Mouse (Mus musculus) limb, embryonic 11.5 days (tissue): Measurements from ENCODE around the gene Spryd3. TPM values are rescaled to one million over a fixed set of nuclear protein-coding genes. Genes with fewer than 3 reads are reported as not detected.
A peak's percentile ranks its signal among the peaks of the same experiment; 100 is the strongest.

Source experiments
- ATAC-seq: fragments of 200-750 bp; cut with Nextera tagmentation; 2 replicates; pipeline ENCODE4 v1.8.0; 2017; ENCODE audit warnings: low read depth; ENCODE audit not compliant: insufficient number of reproducible peaks, low FRiP score, low TSS enrichment
- DNase-seq: peaks from one replicate; pipeline ENCODE4 v3.0.0-alpha.2; 2015; ENCODE audit warnings: low spot score
- H3K27ac ChIP-seq: fragments of 300-500 bp; sonication (generic); replicated peaks from 2 replicates; pipeline ENCODE4 v1.5.1; 2014; ENCODE audit warnings: low read depth, mild to moderate bottlenecking, low read length
- H3K27me3 ChIP-seq: fragments of 300-500 bp; sonication (generic); 2 replicates; pipeline ENCODE4 v1.6.1; 2014; ENCODE audit warnings: mild to moderate bottlenecking, low read length, mixed read lengths; ENCODE audit not compliant: control insufficient read depth, insufficient read depth
- H3K36me3 ChIP-seq: fragments of 300-500 bp; sonication (generic); 2 replicates; pipeline ENCODE4 v1.6.1; 2014; ENCODE audit warnings: mild to moderate bottlenecking, low read length, moderate library complexity, mixed read lengths; ENCODE audit not compliant: control insufficient read depth, insufficient read depth
- H3K4me1 ChIP-seq: fragments of 300-500 bp; sonication (generic); 2 replicates; pipeline ENCODE4 v1.6.1; 2014; ENCODE audit warnings: low read length, mixed read lengths; ENCODE audit not compliant: control insufficient read depth, insufficient read depth
- H3K4me2 ChIP-seq: fragments of 300-500 bp; sonication (generic); 2 replicates; pipeline ENCODE4 v1.6.1; 2014; ENCODE audit warnings: low read depth, mild to moderate bottlenecking, moderate library complexity; ENCODE audit not compliant: severe bottlenecking
- H3K4me3 ChIP-seq: fragments of 300-500 bp; sonication (generic); 2 replicates; pipeline ENCODE4 v1.5.1; 2014; ENCODE audit warnings: low read depth, low read length
- H3K9ac ChIP-seq: fragments of 300-500 bp; sonication (generic); 2 replicates; pipeline ENCODE4 v1.6.1; 2014; ENCODE audit warnings: mild to moderate bottlenecking, low read length
- H3K9me3 ChIP-seq: fragments of 300-500 bp; sonication (generic); 2 replicates; pipeline ENCODE4 v1.6.1; 2016; ENCODE audit warnings: low read length; ENCODE audit not compliant: control insufficient read depth
- WGBS: fragments of 180-500 bp; shearing (Covaris S2); extraction: QIAGEN DNeasy Blood & Tissue Kit; methylation state at CpG from one replicate; pipeline ENCODE4 v1.1.7; 2014; 5-methylcytosine and 5-hydroxymethylcytosine counted together
- polyA plus RNA-seq: library from polyadenylated mRNA; unstranded; fragments of >200 nt; fragmentation: Nextera tagmentation; extraction: Ambion mirVana; gene quantifications from 2 replicates; pipeline ENCODE4 v1.2.1, GENCODE M21; 2014

Spryd3 gene
- polyA plus RNA-seq, 1 experiment from 2014 or later = 7.2 TPM

DNA sequence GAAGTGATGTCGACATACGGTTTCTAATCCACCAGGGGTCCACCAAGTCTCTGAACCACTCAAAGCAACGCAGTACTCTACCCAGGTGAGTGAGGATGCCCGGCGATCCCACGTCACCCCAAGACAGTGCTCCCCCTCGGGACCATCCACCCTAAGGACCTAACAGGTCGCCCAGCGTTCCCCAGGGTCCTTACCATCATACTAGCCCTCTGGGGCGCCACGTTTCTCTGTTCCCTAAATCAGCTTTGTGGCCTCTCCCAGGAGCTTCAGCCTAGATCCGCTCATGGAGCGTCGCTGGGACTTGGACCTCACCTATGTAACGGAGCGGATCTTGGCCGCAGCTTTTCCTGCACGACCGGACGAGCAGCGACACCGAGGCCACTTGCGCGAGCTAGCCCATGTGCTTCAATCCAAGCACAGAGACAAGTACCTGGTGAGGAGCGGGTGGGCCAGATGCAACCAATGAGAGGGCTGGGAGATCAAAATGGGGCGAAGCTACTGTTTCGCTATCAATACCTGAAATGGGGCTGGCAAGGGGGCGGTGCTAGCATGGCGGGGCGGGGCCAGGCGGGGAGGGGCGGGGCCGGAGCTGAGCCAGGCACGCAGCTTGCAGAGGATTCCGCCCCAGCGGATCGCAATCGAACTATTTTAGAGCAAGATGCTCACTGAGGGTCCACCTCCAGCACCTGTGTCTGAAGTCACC lies 29.1 kb downstream of the Spryd3 start:
- WGBS = 3% methylated on average over 38 of the region's 38 CpGs
- ATAC-seq (no peak), DNase-seq (peak; percentile 61)
- Histone ChIP-seq H3K27me3 (no peaks in the 10 kb centered on the region), H3K4me1 (peaks cover 34% of the 10 kb centered on the region), H3K9me3 (no peaks in the 10 kb centered on the region), H3K9ac (no peak overlapping the region), H3K4me2 (peak overlapping the region; percentile 48), H3K27ac (no peak overlapping the region), H3K36me3 (no peaks in the 10 kb centered on the region; the same call in 1 of the 2 replicates), H3K4me3 (peak overlapping the region; percentile 3; the same call in 1 of the 2 replicates)

DNA sequence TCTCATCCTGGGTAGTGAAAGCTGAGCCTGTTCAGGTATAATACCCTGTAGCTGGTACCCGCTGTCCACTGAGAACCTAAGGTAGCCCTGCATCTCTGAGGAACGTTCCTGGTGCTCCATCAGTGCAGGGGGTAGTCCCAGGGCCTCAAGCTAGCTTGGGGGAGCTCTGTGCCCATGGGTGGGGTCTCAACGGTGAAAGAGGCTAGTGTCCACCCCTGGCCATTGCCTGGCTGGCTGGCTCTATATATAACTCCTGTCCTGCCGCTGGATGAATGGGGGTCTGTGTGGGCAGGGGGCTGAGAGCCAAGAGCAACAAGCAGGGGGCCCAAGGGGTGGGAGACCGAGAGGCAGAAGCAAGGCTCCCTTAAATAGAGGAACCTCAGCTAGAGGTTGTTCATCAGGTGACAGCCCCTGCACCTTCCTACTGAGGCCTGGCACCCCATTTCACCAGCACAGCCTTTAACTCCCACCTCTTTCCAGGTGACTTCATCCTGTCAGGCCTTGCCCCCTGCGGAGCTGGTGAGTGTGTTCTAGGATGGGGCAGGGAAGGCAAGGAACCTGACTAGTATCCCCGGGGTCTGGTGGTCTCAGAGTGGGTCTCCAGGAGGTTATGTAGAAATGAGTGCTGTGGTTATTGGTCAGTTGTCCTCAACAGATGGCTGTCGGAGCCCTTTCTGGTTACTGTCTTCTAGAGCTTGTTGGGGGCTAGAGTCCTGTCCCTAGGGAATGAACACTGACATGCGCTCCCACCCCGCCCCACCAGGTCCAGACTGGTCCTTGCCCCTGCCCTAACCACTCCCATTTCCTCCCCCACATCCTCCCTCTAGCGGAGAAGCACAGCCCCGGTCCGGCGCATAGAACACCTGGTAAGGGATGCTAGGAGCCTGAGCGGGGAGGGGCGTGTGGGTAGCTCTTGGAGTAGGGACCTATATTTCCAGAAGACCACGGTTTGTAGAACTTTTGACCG lies 30.0 kb downstream of the Spryd3 start:
- Histone ChIP-seq H3K27me3 (no peaks in the 10 kb centered on the region), H3K4me3 (no peak overlapping the region), H3K27ac (no peak overlapping the region), H3K9me3 (no peaks in the 10 kb centered on the region), H3K36me3 (no peaks in the 10 kb centered on the region; the same call in 1 of the 2 replicates), H3K4me1 (peaks cover 42% of the 10 kb centered on the region), H3K9ac (no peak overlapping the region), H3K4me2 (peak overlapping the region; percentile 48)
- WGBS = 29% methylated on average over 18 of the region's 18 CpGs
- ATAC-seq (no peak), DNase-seq (peak; percentile 68)

DNA sequence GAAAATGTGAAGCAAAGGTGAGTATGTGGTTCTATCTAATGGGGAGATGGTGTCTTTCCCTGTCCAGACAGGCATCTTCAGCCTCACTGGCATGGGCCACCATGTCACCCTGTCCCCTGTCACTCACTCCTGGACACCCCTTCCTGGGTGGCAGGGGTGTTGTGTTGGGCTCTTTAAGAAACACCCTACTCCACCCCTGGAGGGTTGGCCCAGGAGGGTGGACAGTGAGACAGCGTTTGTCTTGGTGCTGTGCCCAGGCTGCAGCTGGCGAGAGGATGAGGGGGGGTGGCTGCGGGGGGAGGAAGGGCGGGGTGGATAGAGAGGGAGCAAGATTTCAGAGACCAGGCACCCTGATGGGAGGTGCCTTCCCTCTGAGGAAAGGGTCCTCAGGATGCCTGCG lies 30.7 kb downstream of the Spryd3 start:
- no peak overlapping the region for H3K4me2 ChIP-seq
- H3K9me3 ChIP-seq = no peaks in the 10 kb centered on the region
- WGBS = 76% methylated on average over 5 of the region's 5 CpGs
- ATAC-seq (no peak), DNase-seq (no peak)
- no peaks in the 10 kb centered on the region for H3K36me3 ChIP-seq
- peaks cover 49% of the 10 kb centered on the region for H3K4me1 ChIP-seq
- no peaks in the 10 kb centered on the region for H3K27me3 ChIP-seq
- no peak overlapping the region for H3K27ac ChIP-seq
- no peak overlapping the region for H3K4me3 ChIP-seq
- H3K9ac ChIP-seq = no peak overlapping the region

DNA sequence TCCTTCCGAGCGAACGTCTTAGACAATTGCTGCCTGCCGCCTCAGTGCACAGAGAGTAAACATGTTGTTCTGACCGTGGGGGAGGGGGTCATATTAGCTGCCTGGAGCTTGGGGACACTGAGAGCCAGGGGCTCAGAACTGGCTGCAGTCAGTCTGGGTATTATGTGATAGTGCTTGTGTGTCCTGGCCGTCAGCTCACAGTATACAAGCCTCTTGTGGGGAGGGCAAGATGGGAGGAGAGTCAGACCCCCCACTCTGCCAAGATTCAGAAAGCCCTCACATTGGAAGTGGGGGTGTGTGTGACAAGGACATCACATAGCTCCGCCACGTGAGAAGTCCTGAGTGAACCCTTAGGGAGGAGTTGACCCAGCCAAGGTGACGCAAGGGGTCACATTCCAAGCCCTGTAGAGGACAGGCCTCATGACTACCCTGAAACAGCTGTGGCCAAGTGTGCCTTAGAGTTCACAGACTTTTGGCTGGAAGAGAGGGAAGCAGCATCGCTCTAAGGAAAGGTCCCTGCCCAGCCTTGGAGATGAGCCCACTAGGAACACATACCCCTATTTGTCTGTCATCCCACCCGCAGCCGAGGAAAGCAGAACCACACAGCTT lies 32.0 kb downstream of the Spryd3 start:
- DNase-seq (peak; percentile 48), ATAC-seq (no peak)
- Histone ChIP-seq H3K27me3 (no peaks in the 10 kb centered on the region), H3K36me3 (no peaks in the 10 kb centered on the region), H3K9me3 (no peaks in the 10 kb centered on the region), H3K9ac (peak overlapping the region; percentile 64), H3K4me2 (peak overlapping the region; percentile 56), H3K4me1 (peaks cover 53% of the 10 kb centered on the region), H3K27ac (0 out of 2 replicates have a peak overlapping the region, but pooled peaks have one; percentile 94), H3K4me3 (peak overlapping the region; percentile 28; the same call in 1 of the 2 replicates)
- 22% methylated on average over 12 of the region's 12 CpGs for WGBS

DNA sequence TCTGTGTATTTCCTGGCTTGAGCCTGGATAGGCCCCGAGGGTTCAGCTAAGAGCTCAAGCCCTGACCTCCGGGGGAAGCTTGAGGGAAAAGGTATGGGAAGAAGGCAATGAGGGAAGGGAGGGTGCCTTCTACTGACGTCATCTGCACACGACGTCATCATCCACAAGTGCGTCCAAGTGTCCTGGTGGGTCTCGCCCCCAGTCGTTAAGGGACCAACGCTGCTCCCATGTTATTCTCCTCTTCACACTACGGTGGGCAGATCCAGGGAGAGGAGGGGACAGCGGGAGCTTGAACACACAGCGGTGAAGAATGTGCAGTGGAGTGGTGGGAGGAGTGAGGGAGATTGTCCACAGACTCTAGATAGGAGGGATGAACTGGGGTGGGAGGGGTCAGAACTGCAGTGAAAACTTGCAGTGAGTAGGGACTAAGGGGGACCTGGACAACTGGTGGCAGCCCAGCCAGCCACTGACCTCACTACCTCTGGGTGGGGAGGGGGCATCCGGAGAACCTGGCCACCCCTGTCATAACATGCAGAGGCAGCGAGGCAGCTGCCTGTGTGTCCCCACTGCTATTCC lies 32.6 kb downstream of the Spryd3 start:
- no peak for ATAC-seq
- Histone ChIP-seq H3K9ac (peak overlapping the region; percentile 64), H3K4me2 (peak overlapping the region; percentile 56), H3K9me3 (no peaks in the 10 kb centered on the region), H3K36me3 (no peaks in the 10 kb centered on the region), H3K4me3 (peak overlapping the region; percentile 28), H3K27me3 (no peaks in the 10 kb centered on the region), H3K4me1 (peaks cover 54% of the 10 kb centered on the region), H3K27ac (peak overlapping the region; percentile 94)
- DNase-seq = peak; percentile 61
- WGBS = 4% methylated on average over 14 of the region's 14 CpGs

DNA sequence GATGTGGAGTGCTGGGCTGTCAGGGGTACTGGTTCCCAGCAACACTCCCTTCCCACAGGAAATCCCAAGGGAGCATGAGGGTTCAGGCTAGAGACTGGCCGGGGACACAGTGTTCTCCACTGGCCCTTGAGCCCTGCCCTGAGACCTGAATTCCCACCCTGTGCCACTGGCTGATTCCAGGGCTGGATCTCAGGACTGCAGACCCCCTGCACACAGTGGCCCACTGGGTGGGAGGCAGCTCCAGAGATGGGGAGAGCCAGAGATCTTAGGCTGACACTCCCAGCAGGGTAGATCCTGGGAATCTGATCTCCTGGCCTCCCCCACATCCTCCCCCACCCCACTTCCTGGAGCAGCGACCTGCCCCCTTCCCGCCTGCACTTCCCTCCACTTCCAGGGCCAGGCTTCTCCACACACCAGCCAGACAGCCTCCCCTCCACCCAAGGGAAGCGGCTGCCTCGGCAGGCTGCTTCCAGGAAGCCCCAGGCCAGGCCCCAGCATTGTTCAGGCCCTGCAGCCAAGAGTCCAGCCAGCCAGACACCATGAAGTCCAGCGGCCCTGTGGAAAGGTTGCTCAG lies 33.4 kb downstream of the Spryd3 start:
- ATAC-seq (no peak), DNase-seq (no peak)
- 0 out of 2 replicates have a peak, but pooled peaks cover 2% of the 10 kb centered on the region for H3K36me3 ChIP-seq
- peak overlapping the region; percentile 94 for H3K27ac ChIP-seq
- peak overlapping the region; percentile 64 for H3K9ac ChIP-seq
- no peaks in the 10 kb centered on the region for H3K27me3 ChIP-seq
- H3K9me3 ChIP-seq = no peaks in the 10 kb centered on the region
- WGBS = 8% methylated on average over 6 of the region's 6 CpGs
- H3K4me3 ChIP-seq = peak overlapping the region; percentile 28
- H3K4me1 ChIP-seq = peaks cover 62% of the 10 kb centered on the region
- peak overlapping the region; percentile 56 for H3K4me2 ChIP-seq

DNA sequence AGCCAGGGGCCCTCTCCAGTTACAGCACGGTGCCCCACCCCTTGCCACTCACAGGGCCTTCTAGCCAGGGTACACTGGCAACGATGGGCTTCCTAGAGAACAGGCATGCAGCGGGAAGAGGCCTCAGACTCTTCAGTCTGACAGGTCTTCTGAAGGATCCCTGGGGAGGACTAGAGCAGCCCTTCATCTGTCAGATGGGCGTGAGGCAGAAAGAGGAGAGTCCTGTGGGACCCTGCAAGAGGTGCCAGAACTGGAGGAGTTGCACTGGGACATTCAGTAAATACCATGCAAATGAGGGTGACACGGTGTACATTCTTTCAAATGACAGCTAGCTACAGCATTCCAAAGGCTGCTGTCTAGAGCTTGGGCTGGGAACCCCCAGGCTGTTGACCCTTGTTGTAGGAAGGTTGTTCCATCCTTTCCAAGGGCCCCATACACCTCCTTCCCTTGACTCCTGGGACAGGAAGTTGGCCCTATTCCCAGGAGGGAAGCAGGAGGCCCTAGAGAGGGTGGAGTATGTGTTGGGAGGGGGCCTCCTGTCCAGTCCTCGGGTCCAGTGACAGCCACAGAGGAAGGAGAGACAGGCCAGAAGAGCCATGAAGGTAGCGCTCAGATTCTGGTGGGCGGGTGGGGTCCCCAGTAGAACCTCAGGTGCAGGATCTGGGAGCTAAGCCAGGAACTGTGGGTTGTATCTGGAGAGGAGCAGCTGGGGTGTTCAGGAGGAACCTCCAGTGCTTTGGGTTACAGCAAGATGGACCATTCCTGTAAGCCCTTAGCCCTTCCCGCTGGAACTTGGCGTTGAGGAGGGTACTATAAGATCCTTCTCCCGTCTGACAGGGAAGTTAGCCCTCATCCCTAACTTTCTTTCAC lies 34.1 kb downstream of the Spryd3 start:
- Histone ChIP-seq H3K27me3 (no peaks in the 10 kb centered on the region), H3K36me3 (peaks cover 2% of the 10 kb centered on the region; the same call in 1 of the 2 replicates), H3K27ac (peak overlapping the region; percentile 94), H3K9ac (no peak overlapping the region; the same call in 1 of the 2 replicates), H3K4me3 (no peak overlapping the region), H3K4me1 (peaks cover 62% of the 10 kb centered on the region), H3K4me2 (peak overlapping the region; percentile 56), H3K9me3 (no peaks in the 10 kb centered on the region)
- 32% methylated on average over 11 of the region's 11 CpGs for WGBS
- no peak for ATAC-seq
- DNase-seq = no peak
